Mouse (Mus musculus): ENCODE measurements around the gene Sipa1l3. TPM values are rescaled to one million over a fixed set of nuclear protein-coding genes. Genes with fewer than 3 reads are reported as not detected.

Sipa1l3 gene
- total and polyA plus RNA-seq, 2 experiments from 2014 or later = 19.7 to 110 TPM

GRCm38 (mm10) chr7:29555051-29555450 lies 36.6 kb upstream of the Sipa1l3 start:
- DNase-seq (ENCODE audit: low spot score) = no peak
- no peaks in the 10 kb centered on the region for H3K4me1 ChIP-seq (ENCODE audit: insufficient read depth, low read length)
- WGBS = 92% methylated on average over 13 of the region's 13 CpGs
- ATAC-seq = no peak
- H3K4me3 ChIP-seq (ENCODE audit: low read length) = no peak overlapping the region
- H3K36me3 ChIP-seq (ENCODE audit: insufficient read depth, low read length) = no peaks in the 10 kb centered on the region
- H3K27me3 ChIP-seq (ENCODE audit: insufficient read depth, low read length) = no peaks in the 10 kb centered on the region
- TF ChIP-seq CTCF (IDR thresholded peaks at IDR 0.05; ENCODE audit: low read depth) = no peak
- H3K9me3 ChIP-seq (ENCODE audit: low read length) = peaks cover 2% of the 10 kb centered on the region; the same call in 1 of the 2 replicates
- no peak overlapping the region for H3K27ac ChIP-seq
- H3K9ac ChIP-seq (replicated peaks; ENCODE audit: low read length) = no peak overlapping the region
- H3K4me2 ChIP-seq (ENCODE audit: low read depth, low read length) = no peak overlapping the region

- Histone ChIP-seq H3K4me1 (ENCODE audit: insufficient read depth, low read length) (no peaks in the 10 kb centered on the region), H3K27ac (no peak overlapping the region), H3K36me3 (ENCODE audit: insufficient read depth, low read length) (no peaks in the 10 kb centered on the region), H3K9me3 (ENCODE audit: low read length) (peaks cover 2% of the 10 kb centered on the region; the same call in 1 of the 2 replicates), H3K4me2 (ENCODE audit: low read depth, low read length) (no peak overlapping the region), H3K27me3 (ENCODE audit: insufficient read depth, low read length) (no peaks in the 10 kb centered on the region), H3K9ac (replicated peaks; ENCODE audit: low read length) (no peak overlapping the region), H3K4me3 (ENCODE audit: low read length) (no peak overlapping the region)
- 57% methylated on average over 3 of the region's 3 CpGs for WGBS
- ATAC-seq = no peak
- DNase-seq (ENCODE audit: low spot score) = no peak
- no peak for TF ChIP-seq CTCF (IDR thresholded peaks at IDR 0.05; ENCODE audit: low read depth)
Observed at GRCm38 (mm10) chr7:29550691-29551090, 32.2 kb upstream of the Sipa1l3 start.

- Histone ChIP-seq H3K4me1 (ENCODE audit: insufficient read depth, low read length) (no peaks in the 10 kb centered on the region), H3K27me3 (ENCODE audit: insufficient read depth, low read length) (no peaks in the 10 kb centered on the region), H3K27ac (no peak overlapping the region), H3K9ac (replicated peaks; ENCODE audit: low read length) (no peak overlapping the region), H3K36me3 (ENCODE audit: insufficient read depth, low read length) (no peaks in the 10 kb centered on the region), H3K4me2 (ENCODE audit: low read depth, low read length) (no peak overlapping the region), H3K4me3 (ENCODE audit: low read length) (no peak overlapping the region), H3K9me3 (ENCODE audit: low read length) (no peaks in the 10 kb centered on the region)
- DNase-seq (ENCODE audit: low spot score) (no peak), ATAC-seq (no peak)
- no peak for TF ChIP-seq CTCF (IDR thresholded peaks at IDR 0.05; ENCODE audit: low read depth)
- WGBS = 91% methylated on average over 4 of the region's 4 CpGs
Observed at GRCm38 (mm10) chr7:29541608-29542007, 23.2 kb upstream of the Sipa1l3 start.

- no peak overlapping the region for H3K9ac ChIP-seq (replicated peaks; ENCODE audit: low read length)
- no peaks in the 10 kb centered on the region for H3K36me3 ChIP-seq (ENCODE audit: insufficient read depth, low read length)
- DNase-seq (ENCODE audit: low spot score) (no peak), ATAC-seq (no peak)
- H3K4me3 ChIP-seq (ENCODE audit: low read length) = no peak overlapping the region
- H3K4me2 ChIP-seq (ENCODE audit: low read depth, low read length) = no peak overlapping the region
- H3K4me1 ChIP-seq (ENCODE audit: insufficient read depth, low read length) = no peaks in the 10 kb centered on the region
- TF ChIP-seq CTCF (IDR thresholded peaks at IDR 0.05; ENCODE audit: low read depth) = no peak
- H3K9me3 ChIP-seq (ENCODE audit: low read length) = no peaks in the 10 kb centered on the region
- 83% methylated on average over 5 of the region's 5 CpGs for WGBS
- H3K27me3 ChIP-seq (ENCODE audit: insufficient read depth, low read length) = no peaks in the 10 kb centered on the region
- H3K27ac ChIP-seq = no peak overlapping the region
Observed at GRCm38 (mm10) chr7:29541186-29541585, 22.7 kb upstream of the Sipa1l3 start.

- H3K9me3 ChIP-seq (ENCODE audit: low read length) = no peaks in the 10 kb centered on the region
- WGBS = 90% methylated on average over 7 of the region's 7 CpGs
Observed at GRCm38 (mm10) chr7:29540631-29541030, 22.2 kb upstream of the Sipa1l3 start.

GRCm38 (mm10) chr7:29523700-29524099 lies 5.3 kb upstream of the Sipa1l3 start:
- Histone ChIP-seq H3K4me2 (ENCODE audit: low read depth, low read length) (no peak overlapping the region), H3K9ac (replicated peaks; ENCODE audit: low read length) (no peak overlapping the region), H3K4me3 (ENCODE audit: low read length) (no peak overlapping the region), H3K27me3 (ENCODE audit: insufficient read depth, low read length) (no peaks in the 10 kb centered on the region), H3K36me3 (ENCODE audit: insufficient read depth, low read length) (no peaks in the 10 kb centered on the region), H3K27ac (no peak overlapping the region), H3K4me1 (ENCODE audit: insufficient read depth, low read length) (no peaks in the 10 kb centered on the region), H3K9me3 (ENCODE audit: low read length) (no peaks in the 10 kb centered on the region)
- DNase-seq (ENCODE audit: low spot score) (peak; percentile 87), ATAC-seq (peak; percentile 38; the same call in 1 of the 2 replicates)
- peak; percentile 89 for TF ChIP-seq CTCF (IDR thresholded peaks at IDR 0.05; ENCODE audit: low read depth)
- WGBS = 3% methylated on average over 5 of the region's 5 CpGs

More at GRCm38 (mm10) chr7:29540631-29541030, 22.2 kb upstream of the Sipa1l3 start:
- TF ChIP-seq CTCF (IDR thresholded peaks at IDR 0.05; ENCODE audit: low read depth) = no peak
- H3K27me3 ChIP-seq (ENCODE audit: insufficient read depth, low read length) = no peaks in the 10 kb centered on the region
- no peak overlapping the region for H3K4me2 ChIP-seq (ENCODE audit: low read depth, low read length)
- ATAC-seq (no peak), DNase-seq (ENCODE audit: low spot score) (no peak)
- no peak overlapping the region for H3K27ac ChIP-seq
- no peak overlapping the region for H3K9ac ChIP-seq (replicated peaks; ENCODE audit: low read length)
- no peaks in the 10 kb centered on the region for H3K4me1 ChIP-seq (ENCODE audit: insufficient read depth, low read length)
- H3K4me3 ChIP-seq (ENCODE audit: low read length) = no peak overlapping the region
- H3K36me3 ChIP-seq (ENCODE audit: insufficient read depth, low read length) = no peaks in the 10 kb centered on the region

- H3K27me3 ChIP-seq (ENCODE audit: insufficient read depth, low read length) = no peaks in the 10 kb centered on the region
- 57% methylated on average over 5 of the region's 5 CpGs for whole genome bisulfite sequencing
- H3K4me3 ChIP-seq (ENCODE audit: low read length) = no peak overlapping the region
- H3K27ac ChIP-seq = no peak overlapping the region
- 0 out of 2 replicates have a peak, but pooled peaks cover 5% of the 10 kb centered on the region for H3K4me1 ChIP-seq (ENCODE audit: insufficient read depth, low read length)
- H3K9me3 ChIP-seq (ENCODE audit: low read length) = no peaks in the 10 kb centered on the region
- H3K9ac ChIP-seq (replicated peaks; ENCODE audit: low read length) = no peak overlapping the region
- peak; percentile 95 for TF ChIP-seq CTCF (IDR thresholded peaks at IDR 0.05; ENCODE audit: low read depth)
- no peaks in the 10 kb centered on the region for H3K36me3 ChIP-seq (ENCODE audit: insufficient read depth, low read length)
- DNase-seq (ENCODE audit: low spot score) (peak; percentile 92), ATAC-seq (no peak)
- no peak overlapping the region for H3K4me2 ChIP-seq (ENCODE audit: low read depth, low read length)
Observed at GRCm38 (mm10) chr7:29521841-29522575, 3.6 kb upstream of the Sipa1l3 start.

All from hindbrain, postnatal 0 days (tissue).